Mouse (Mus musculus) liver, postnatal 0 days (tissue): Measurements from ENCODE around the gene Dock10. TPM values are rescaled to one million over a fixed set of nuclear protein-coding genes. Genes with fewer than 3 reads are reported as not detected.

Source experiments
- ATAC-seq: fragments of 200-750 bp; cut with Nextera tagmentation; 2 replicates; pipeline ENCODE4 v1.8.0; 2017; ENCODE audit warnings: mild to moderate bottlenecking, moderate library complexity
- DNase-seq: peaks from one replicate; pipeline ENCODE4 v3.0.0-alpha.2; 2016
- H3K27ac ChIP-seq: fragments of 300-500 bp; sonication (generic); 2 replicates; pipeline ENCODE4 v1.5.1; 2014; ENCODE audit warnings: antibody characterized with exemption, moderate library complexity, mild to moderate bottlenecking, low read depth
- H3K27me3 ChIP-seq: fragments of 300-500 bp; sonication (generic); 2 replicates; pipeline ENCODE4 v1.6.1; 2014; ENCODE audit warnings: low read length, control low read depth, mixed read lengths; ENCODE audit not compliant: insufficient read depth
- H3K36me3 ChIP-seq: fragments of 300-500 bp; sonication (generic); replicated peaks from 2 replicates; pipeline ENCODE4 v1.6.1; 2014; ENCODE audit warnings: mild to moderate bottlenecking, control low read depth, low read length, moderate library complexity, mixed read lengths; ENCODE audit not compliant: insufficient read depth
- H3K4me1 ChIP-seq: fragments of 300-500 bp; sonication (generic); 2 replicates; pipeline ENCODE4 v1.6.1; 2014; ENCODE audit warnings: antibody characterized with exemption, mild to moderate bottlenecking, control low read depth; ENCODE audit not compliant: insufficient read depth
- H3K4me2 ChIP-seq: fragments of 300-500 bp; sonication (generic); 2 replicates; pipeline ENCODE4 v1.6.1; 2014; ENCODE audit warnings: low read depth, mild to moderate bottlenecking, low read length, moderate library complexity, mixed read lengths
- H3K4me3 ChIP-seq: fragments of 300-500 bp; sonication (generic); 2 replicates; pipeline ENCODE4 v1.5.1; 2014; ENCODE audit warnings: low read depth, low read length
- H3K9ac ChIP-seq: fragments of 300-500 bp; sonication (generic); replicated peaks from 2 replicates; pipeline ENCODE4 v1.6.1; 2014; ENCODE audit warnings: mild to moderate bottlenecking, moderate library complexity
- H3K9me3 ChIP-seq: fragments of 300-500 bp; sonication (generic); 2 replicates; pipeline ENCODE4 v1.6.1; 2016; ENCODE audit warnings: mild to moderate bottlenecking, control low read depth, low read length, mixed read lengths
- CTCF ChIP-seq: sonication (generic); IDR thresholded peaks from 2 replicates; pipeline ENCODE4 v1.5.1; 2016; ENCODE audit warnings: antibody characterized with exemption, low read depth
- EP300 ChIP-seq: IDR thresholded peaks from 2 replicates; pipeline ENCODE4 v1.6.1; 2016; ENCODE audit warnings: antibody characterized with exemption, low read depth, mild to moderate bottlenecking
- WGBS: fragments of 180-500 bp; shearing (Covaris S2); extraction: QIAGEN DNeasy Blood & Tissue Kit; methylation state at CpG from one replicate; pipeline ENCODE4 v1.1.7; 2014; ENCODE audit not compliant: insufficient replicate concordance; 5-methylcytosine and 5-hydroxymethylcytosine counted together
- polyA plus RNA-seq: library from polyadenylated mRNA; unstranded; fragments of >200 nt; fragmentation: Nextera tagmentation; extraction: Ambion mirVana; gene quantifications from 2 replicates; pipeline ENCODE4 v1.2.1, GENCODE M21; 2015

Gene Dock10
- polyA plus RNA-seq, 1 experiment from 2014 or later, result 3.3 TPM

GRCm38 (mm10) chr1:80499264-80499663 is 259.1 kb downstream of the Dock10 start:
- Histone ChIP-seq H3K4me3 (no peak overlapping the region), H3K36me3 (no peaks in the 10 kb centered on the region), H3K27me3 (no peaks in the 10 kb centered on the region), H3K9ac (no peak overlapping the region), H3K27ac (no peak overlapping the region), H3K9me3 (no peaks in the 10 kb centered on the region), H3K4me1 (no peaks in the 10 kb centered on the region), H3K4me2 (no peak overlapping the region)
- no peak for ATAC-seq
- 74% methylated on average over 7 of the region's 7 CpGs for WGBS
- TF ChIP-seq CTCF, result no peak
- no peak for TF ChIP-seq EP300
- DNase-seq, result no peak

GRCm38 (mm10) chr1:80496360-80496759 is 262.0 kb downstream of the Dock10 start:
- Histone ChIP-seq H3K4me3 (no peak overlapping the region), H3K27ac (no peak overlapping the region), H3K4me1 (no peaks in the 10 kb centered on the region), H3K36me3 (no peaks in the 10 kb centered on the region), H3K27me3 (no peaks in the 10 kb centered on the region), H3K9ac (no peak overlapping the region), H3K4me2 (no peak overlapping the region), H3K9me3 (no peaks in the 10 kb centered on the region)
- TF ChIP-seq CTCF (no peak), EP300 (no peak)
- no peak for ATAC-seq
- DNase-seq, result no peak
- 67% methylated on average over 4 of the region's 4 CpGs for WGBS

- H3K9me3 ChIP-seq, result no peaks in the 10 kb centered on the region
- no peak overlapping the region for H3K4me2 ChIP-seq
- ATAC-seq, result no peak
- no peak overlapping the region for H3K4me3 ChIP-seq
- no peaks in the 10 kb centered on the region for H3K27me3 ChIP-seq
- TF ChIP-seq CTCF (no peak), EP300 (no peak)
- WGBS, result 66% methylated on average over 5 of the region's 5 CpGs
- H3K4me1 ChIP-seq, result no peaks in the 10 kb centered on the region
- no peak overlapping the region for H3K27ac ChIP-seq
- no peaks in the 10 kb centered on the region for H3K36me3 ChIP-seq
- DNase-seq, result no peak
- H3K9ac ChIP-seq, result no peak overlapping the region
Observed at GRCm38 (mm10) chr1:80483419-80483818, 274.9 kb downstream of the Dock10 start.

GRCm38 (mm10) chr1:80474942-80475341 is 283.4 kb downstream of the Dock10 start:
- H3K4me3 ChIP-seq, result no peak overlapping the region

GRCm38 (mm10) chr1:80472395-80472794 is 285.9 kb downstream of the Dock10 start:
- WGBS, result 98% methylated on average over 1 of the region's 1 CpGs
- TF ChIP-seq EP300 (no peak), CTCF (no peak)
- no peak for ATAC-seq

More at GRCm38 (mm10) chr1:80474942-80475341, 283.4 kb downstream of the Dock10 start:
- WGBS, result 46% methylated on average over 1 of the region's 1 CpGs
- no peaks in the 10 kb centered on the region for H3K9me3 ChIP-seq
- no peak for DNase-seq
- no peak overlapping the region for H3K9ac ChIP-seq
- no peaks in the 10 kb centered on the region for H3K4me1 ChIP-seq
- H3K27ac ChIP-seq, result no peak overlapping the region
- H3K4me2 ChIP-seq, result no peak overlapping the region
- no peak for ATAC-seq
- H3K36me3 ChIP-seq, result no peaks in the 10 kb centered on the region
- TF ChIP-seq EP300, result no peak
- H3K27me3 ChIP-seq, result no peaks in the 10 kb centered on the region

GRCm38 (mm10) chr1:80461348-80461747 is 297.0 kb downstream of the Dock10 start, which contains the start of gene Gm45261:
TSS of gene Gm45261 (minus strand) at chr1:80461448.
- Histone ChIP-seq H3K27me3 (no peaks in the 10 kb centered on the region), H3K4me2 (no peak within 1 kb of the TSS)
- no peak for TF ChIP-seq CTCF
- TF ChIP-seq EP300, result no peak

More at GRCm38 (mm10) chr1:80472395-80472794, 285.9 kb downstream of the Dock10 start:
- Histone ChIP-seq H3K4me1 (no peaks in the 10 kb centered on the region), H3K9ac (no peak overlapping the region), H3K27ac (no peak overlapping the region), H3K9me3 (no peaks in the 10 kb centered on the region), H3K36me3 (no peaks in the 10 kb centered on the region), H3K27me3 (no peaks in the 10 kb centered on the region), H3K4me2 (no peak overlapping the region), H3K4me3 (no peak overlapping the region)
- DNase-seq, result no peak

GRCm38 (mm10) chr1:80459923-80460322 is 298.4 kb downstream of the Dock10 start:
- Histone ChIP-seq H3K4me3 (no peak overlapping the region), H3K27me3 (no peaks in the 10 kb centered on the region), H3K9me3 (no peaks in the 10 kb centered on the region), H3K27ac (no peak overlapping the region), H3K9ac (no peak overlapping the region), H3K4me2 (no peak overlapping the region), H3K36me3 (no peaks in the 10 kb centered on the region), H3K4me1 (peaks cover under 1% of the 10 kb centered on the region; the same call in 1 of the 2 replicates)
- DNase-seq (no peak), ATAC-seq (no peak)
- 88% methylated on average over 1 of the region's 1 CpGs for WGBS
- TF ChIP-seq CTCF (no peak), EP300 (no peak)

More at GRCm38 (mm10) chr1:80461348-80461747, 297.0 kb downstream of the Dock10 start, which contains the start of gene Gm45261:
- WGBS, result 81% methylated on average over 6 of the region's 6 CpGs
- Histone ChIP-seq H3K36me3 (no peaks in the 10 kb centered on the region), H3K9me3 (no peaks in the 10 kb centered on the region), H3K4me3 (no peak within 1 kb of the TSS), H3K27ac (no peak within 1 kb of the TSS), H3K9ac (no peak within 1 kb of the TSS), H3K4me1 (no peaks in the 10 kb centered on the region)
- no peak for ATAC-seq
- DNase-seq, result no peak
